Mouse (Mus musculus) induced T-regulatory cell, adult 2 months (primary cell): ENCODE measurements around the gene Scd3.

ENCODE experiments used
- DNase-seq: peaks from one replicate; pipeline ENCODE4 v3.0.0-alpha.2; 2012; ENCODE audit warnings: low read depth

Gene Scd3

DNA sequence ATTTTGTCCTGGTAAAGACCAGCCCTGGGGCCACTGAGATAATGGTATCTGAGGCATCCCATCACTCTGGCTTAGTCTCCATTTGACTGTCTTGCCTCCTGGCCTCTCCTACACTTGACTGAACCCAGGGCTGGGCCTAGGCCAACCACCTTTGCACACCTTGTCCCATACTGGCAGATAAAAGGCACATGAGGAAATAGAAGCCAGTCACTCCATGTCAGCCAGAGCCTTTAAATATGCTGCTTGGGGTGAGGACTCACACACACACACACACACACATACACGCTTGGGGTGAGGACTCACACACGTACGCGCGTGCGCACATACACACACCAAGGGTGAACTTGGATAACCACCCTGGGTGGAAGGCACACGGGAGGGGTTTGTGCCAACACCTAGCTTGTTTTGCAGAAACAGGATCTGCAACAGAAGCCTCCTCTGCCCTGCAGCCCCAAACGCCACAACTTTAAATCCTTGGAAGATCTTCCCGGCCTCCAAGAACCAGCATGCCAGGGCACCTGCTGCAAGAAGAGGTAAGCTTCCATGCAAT lies at the start of gene Scd3:
Gene Scd3, plus strand, starts transcription at position 255 of the 550 bp plus-strand sequence.
- no peak for DNase-seq

GRCm38 (mm10) chr19:44153781-44154180 lies 49.3 kb upstream of the Scd3 start:
- no peak for DNase-seq

GRCm38 (mm10) chr19:44157005-44157404 lies 46.1 kb upstream of the Scd3 start:
- no peak for DNase-seq

DNA sequence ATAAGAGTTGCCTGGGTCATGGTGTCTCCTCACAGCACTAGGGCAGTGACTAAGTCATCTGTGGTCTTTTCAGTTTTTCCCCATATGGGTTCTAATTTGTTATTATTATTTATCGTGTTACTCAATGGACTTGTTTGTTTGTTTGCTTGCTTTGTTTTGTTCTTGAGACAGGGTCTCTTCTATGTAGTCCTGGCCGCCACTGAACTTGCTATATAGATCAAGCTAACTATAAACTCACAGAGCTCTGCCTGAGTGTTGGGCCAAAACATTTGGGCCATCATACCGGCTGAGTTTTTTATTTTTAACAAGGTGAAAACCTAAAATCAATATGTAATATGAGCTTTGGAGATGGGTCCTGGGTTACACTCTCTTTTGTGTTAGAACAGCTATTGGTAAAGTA lies 43.7 kb upstream of the Scd3 start:
- DNase-seq = no peak

DNA sequence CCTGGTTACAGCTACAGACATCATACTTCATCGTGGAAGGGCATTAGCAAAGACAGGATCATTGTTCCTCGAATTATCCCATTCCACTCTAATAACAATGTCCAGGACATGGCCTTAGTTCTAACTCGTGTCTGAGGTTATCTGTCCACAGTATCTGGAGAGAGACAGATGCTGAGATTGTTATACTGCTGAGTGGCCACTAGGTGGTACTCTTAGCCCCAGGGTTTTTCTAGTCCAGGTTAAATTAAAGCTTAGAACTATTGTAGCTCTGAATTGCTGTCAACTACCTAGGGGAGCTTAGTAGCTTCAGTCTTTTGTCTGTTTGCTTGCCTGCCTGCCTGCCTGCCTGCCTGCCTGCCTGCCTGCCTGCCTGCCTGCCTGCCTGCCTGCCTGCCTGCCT lies 41.6 kb upstream of the Scd3 start:
- peak; percentile 48 for DNase-seq

- no peak for DNase-seq
Measured at GRCm38 (mm10) chr19:44174835-44175234, 28.2 kb upstream of the Scd3 start.

DNA sequence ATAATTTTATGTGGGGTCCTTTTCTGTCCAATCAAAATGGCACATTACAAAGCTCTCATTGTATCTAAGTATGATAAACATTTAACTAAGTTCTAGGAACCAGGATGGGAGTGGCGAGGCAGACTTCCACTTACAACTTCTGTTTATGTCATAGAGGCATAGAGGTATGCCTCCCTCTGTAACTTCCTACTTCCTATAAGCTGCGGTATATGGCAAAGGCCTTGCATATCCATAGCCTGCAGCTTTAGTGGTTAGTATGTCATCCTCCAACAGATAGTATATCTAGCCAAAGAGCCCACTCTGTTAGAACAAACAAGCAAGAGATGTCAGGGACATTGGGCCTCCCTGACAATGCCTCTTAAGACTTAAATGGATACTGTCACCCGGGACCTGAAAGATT lies 26.3 kb upstream of the Scd3 start:
- no peak for DNase-seq

- DNase-seq = no peak
Measured at GRCm38 (mm10) chr19:44180502-44180901, 22.6 kb upstream of the Scd3 start.

DNA sequence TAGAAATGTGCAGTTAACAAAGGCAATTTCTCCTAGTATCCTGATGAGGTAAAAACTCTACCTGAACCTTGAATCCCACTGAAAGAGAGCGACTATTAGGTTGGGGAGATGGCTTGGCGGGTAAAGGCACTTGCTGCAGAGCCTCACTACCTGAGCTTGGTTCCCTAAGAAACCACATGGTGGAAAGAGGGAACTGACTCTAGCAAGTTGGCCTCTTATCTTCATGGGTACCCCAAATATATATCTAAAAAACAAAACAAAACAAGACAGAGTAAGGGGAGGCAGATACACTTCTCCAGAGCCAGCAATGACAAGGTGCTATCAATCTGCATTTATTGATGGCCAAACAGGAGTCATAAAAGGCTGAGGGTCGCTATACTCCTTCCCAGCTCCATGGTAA lies 19.1 kb upstream of the Scd3 start:
- no peak for DNase-seq

- no peak for DNase-seq
Measured at GRCm38 (mm10) chr19:44189056-44189455, 14.0 kb upstream of the Scd3 start.

GRCm38 (mm10) chr19:44192342-44192741 lies 10.7 kb upstream of the Scd3 start, which contains the start of gene Pkd2l1:
Pkd2l1 (minus strand) TSS chr19:44192442.
- no peak for DNase-seq

- no peak for DNase-seq
Measured at GRCm38 (mm10) chr19:44193906-44194305, 9.2 kb upstream of the Scd3 start.

DNA sequence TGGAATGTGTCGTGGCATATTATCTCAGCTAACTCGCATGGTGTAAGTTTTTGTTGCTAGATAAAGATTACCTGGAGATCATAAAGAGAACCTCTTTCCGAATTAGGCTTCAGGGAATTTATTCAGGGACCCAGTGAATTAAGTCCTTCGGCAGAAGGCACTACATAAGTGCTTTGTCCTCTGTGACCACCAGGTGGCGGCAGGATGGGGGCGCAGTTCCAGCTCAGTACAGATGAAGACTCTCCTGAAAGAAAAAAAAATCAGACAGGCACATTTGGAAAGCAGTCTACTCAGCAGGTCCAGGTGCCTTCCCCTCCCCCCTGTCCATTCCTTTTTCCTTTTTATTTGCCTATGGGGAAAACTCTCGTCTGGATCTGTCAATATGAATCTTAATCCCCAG lies 7.9 kb upstream of the Scd3 start:
- peak; percentile 71 for DNase-seq

DNA sequence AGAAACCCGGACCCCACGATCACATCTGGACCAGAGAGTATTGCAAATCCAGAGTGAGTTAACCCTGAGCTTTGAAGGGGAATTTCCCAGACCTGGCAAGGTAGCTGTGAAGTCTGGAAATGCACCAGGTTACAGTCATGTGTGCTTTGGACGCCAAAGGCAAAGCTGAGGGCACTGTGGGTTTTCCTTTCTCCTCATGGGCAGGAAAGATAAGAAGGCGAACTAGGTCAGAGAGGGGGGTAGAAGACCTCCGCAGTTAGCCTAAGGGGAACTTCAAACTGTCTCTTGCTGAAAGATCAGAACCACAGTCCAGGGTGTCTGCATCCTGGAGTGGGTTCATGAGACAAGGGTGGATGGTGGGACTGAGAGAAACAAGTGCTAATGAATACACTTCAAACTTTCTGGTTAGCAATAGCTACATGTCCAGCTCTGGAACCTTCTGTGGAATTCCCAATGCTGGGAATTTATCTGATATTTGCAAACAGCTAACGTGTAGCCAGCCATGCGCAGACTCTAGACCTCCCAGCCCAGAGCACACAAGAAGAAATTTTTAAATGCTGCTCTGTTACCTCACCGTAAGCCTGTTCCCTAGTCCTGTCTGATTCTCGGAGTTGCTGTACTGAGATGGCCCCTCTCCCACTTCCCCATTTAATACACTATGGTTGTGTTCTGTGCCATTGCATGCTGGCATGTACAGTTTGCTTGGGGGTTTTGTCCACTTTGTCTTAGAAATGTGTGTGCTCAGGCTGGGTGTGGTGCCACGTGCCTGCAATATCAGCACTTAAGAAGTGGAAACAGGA lies 5.8 kb upstream of the Scd3 start:
- no peak for DNase-seq

- DNase-seq = no peak
Measured at GRCm38 (mm10) chr19:44198494-44198893, 4.6 kb upstream of the Scd3 start.

DNA sequence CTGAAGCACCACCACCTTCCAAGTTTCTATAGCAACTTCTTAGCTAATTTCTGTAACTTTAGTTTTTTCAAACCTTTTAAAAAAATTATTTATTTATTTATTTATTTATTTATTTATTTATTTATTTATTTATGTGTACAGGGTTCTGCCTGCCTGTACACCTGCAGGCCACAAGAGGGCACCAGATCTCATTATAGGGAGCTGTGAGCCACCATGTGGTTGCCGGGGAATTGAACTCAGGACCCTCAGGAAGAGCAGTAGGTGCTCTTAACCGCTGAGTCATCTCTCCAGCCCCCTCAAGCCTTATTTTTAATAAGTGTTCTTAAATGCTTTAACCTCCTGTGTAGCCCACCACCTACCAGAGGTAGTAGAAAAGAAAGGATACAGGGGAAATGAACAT lies 4.1 kb upstream of the Scd3 start:
- DNase-seq = peak; percentile 57

GRCm38 (mm10) chr19:44207079-44207478 lies 4.0 kb downstream of the Scd3 start:
- no peak for DNase-seq

DNA sequence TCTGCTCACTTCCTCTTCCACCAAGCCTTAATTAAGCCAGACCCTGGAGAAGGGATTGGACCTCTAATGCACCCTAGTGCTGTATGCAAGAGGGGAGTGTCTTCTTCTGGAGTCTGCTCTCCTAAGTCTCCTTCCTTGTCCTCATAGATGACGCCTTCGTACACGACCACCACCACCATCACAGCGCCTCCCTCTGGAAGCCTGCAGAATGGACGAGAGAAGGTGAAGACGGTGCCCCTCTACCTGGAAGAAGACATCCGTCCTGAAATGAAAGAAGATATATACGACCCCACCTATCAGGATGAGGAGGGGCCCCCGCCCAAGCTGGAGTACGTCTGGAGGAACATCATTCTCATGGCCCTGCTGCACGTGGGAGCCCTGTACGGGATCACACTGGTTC lies 12.2 kb downstream of the Scd3 start:
- DNase-seq = no peak

- DNase-seq = peak; percentile 32
Measured at GRCm38 (mm10) chr19:44217958-44218525, 15.0 kb downstream of the Scd3 start.

GRCm38 (mm10) chr19:44225728-44226127 lies 22.7 kb downstream of the Scd3 start:
- no peak for DNase-seq

- DNase-seq = no peak
Measured at GRCm38 (mm10) chr19:44229776-44230175, 26.7 kb downstream of the Scd3 start.

GRCm38 (mm10) chr19:44230212-44230611 lies 27.1 kb downstream of the Scd3 start:
- no peak for DNase-seq

DNA sequence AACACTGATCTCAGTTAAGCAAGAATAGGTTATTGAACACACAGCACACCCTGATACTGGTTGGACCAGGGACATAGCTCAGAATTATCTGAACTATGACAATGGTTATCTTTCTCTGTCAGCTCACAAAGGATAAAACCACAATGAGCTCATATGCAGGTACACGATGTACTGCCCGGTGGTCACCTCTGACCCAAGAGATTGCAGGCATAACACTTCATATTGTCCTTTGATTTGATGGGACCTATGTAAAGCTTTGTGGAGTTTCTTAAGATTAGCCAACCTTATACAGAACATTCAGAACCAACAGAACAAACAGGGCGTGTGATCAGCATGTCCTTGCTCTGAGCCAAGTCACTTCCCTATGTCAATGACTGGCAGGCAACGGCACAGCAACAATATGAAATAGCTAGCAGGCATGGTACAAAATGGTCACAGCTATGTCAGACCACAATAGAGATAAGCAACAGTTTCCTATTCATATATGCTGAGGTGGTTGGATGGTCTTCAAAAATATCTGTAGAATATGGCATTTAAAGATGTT lies 28.6 kb downstream of the Scd3 start:
- DNase-seq = no peak
